Mouse (Mus musculus): ENCODE measurements around the gene Pnkd. TPM values are rescaled to one million over a fixed set of nuclear protein-coding genes. Genes with fewer than 3 reads are reported as not detected.

The Pnkd gene
- total RNA-seq, 2 experiments from 2014 or later: 192 to 206 TPM

GRCm38 (mm10) chr1:74353453-74354229 lies 68.9 kb downstream of the Pnkd start:
- no peak for DNase-seq (ENCODE audit: low spot score in 2 of 2)

GRCm38 (mm10) chr1:74357531-74357930 lies 72.8 kb downstream of the Pnkd start:
- DNase-seq (ENCODE audit: low spot score in 2 of 2): no peak

GRCm38 (mm10) chr1:74359952-74360517 lies 75.3 kb downstream of the Pnkd start:
- no peak for DNase-seq (ENCODE audit: low spot score in 2 of 2)

GRCm38 (mm10) chr1:74361812-74362211 lies 77.1 kb downstream of the Pnkd start, which contains the start of gene Catip:
Gene Catip, plus strand, starts transcription at chr1:74362108.
- DNase-seq (ENCODE audit: low spot score in 2 of 2): peak; percentile 60 to 87

GRCm38 (mm10) chr1:74362325-74363229 lies 77.8 kb downstream of the Pnkd start:
- peak in 1 of 2 experiments; percentile 22 for DNase-seq (ENCODE audit: low spot score in 2 of 2)

- no peak for DNase-seq (ENCODE audit: low spot score in 2 of 2)
Observed at GRCm38 (mm10) chr1:74363437-74363836, 78.7 kb downstream of the Pnkd start.

- no peak for DNase-seq (ENCODE audit: low spot score in 2 of 2)
Observed at GRCm38 (mm10) chr1:74364270-74364669, 79.5 kb downstream of the Pnkd start.

- DNase-seq (ENCODE audit: low spot score in 2 of 2): peak in 1 of 2 experiments; percentile 36
Observed at GRCm38 (mm10) chr1:74367886-74368645, 83.3 kb downstream of the Pnkd start.

GRCm38 (mm10) chr1:74370040-74370439 lies 85.3 kb downstream of the Pnkd start:
- DNase-seq (ENCODE audit: low spot score in 2 of 2): no peak

- no peak for DNase-seq (ENCODE audit: low spot score in 2 of 2)
Observed at GRCm38 (mm10) chr1:74373372-74373771, 88.6 kb downstream of the Pnkd start.

GRCm38 (mm10) chr1:74374980-74375379 lies 90.2 kb downstream of the Pnkd start, which contains the start of gene Slc11a1:
Gene Slc11a1, plus strand, starts transcription at chr1:74375195.
- no peak for DNase-seq (ENCODE audit: low spot score in 2 of 2)

- no peak for DNase-seq (ENCODE audit: low spot score in 2 of 2)
Observed at GRCm38 (mm10) chr1:74375561-74375960, 90.8 kb downstream of the Pnkd start.

GRCm38 (mm10) chr1:74376396-74376795 lies 91.7 kb downstream of the Pnkd start:
- no peak for DNase-seq (ENCODE audit: low spot score in 2 of 2)

GRCm38 (mm10) chr1:74379058-74379504 lies 94.4 kb downstream of the Pnkd start:
- DNase-seq (ENCODE audit: low spot score in 2 of 2): no peak

GRCm38 (mm10) chr1:74380484-74380883 lies 95.8 kb downstream of the Pnkd start:
- no peak for DNase-seq (ENCODE audit: low spot score in 2 of 2)

- no peak for DNase-seq (ENCODE audit: low spot score in 2 of 2)
Observed at GRCm38 (mm10) chr1:74381588-74382021, 96.9 kb downstream of the Pnkd start.

GRCm38 (mm10) chr1:74383385-74383784 lies 98.7 kb downstream of the Pnkd start:
- DNase-seq (ENCODE audit: low spot score in 2 of 2): no peak

- no peak for DNase-seq (ENCODE audit: low spot score in 2 of 2)
Observed at GRCm38 (mm10) chr1:74384525-74384924, 99.8 kb downstream of the Pnkd start.

- DNase-seq (ENCODE audit: low spot score in 2 of 2): no peak
Observed at GRCm38 (mm10) chr1:74385064-74385463, 100.3 kb downstream of the Pnkd start.

- DNase-seq (ENCODE audit: low spot score in 2 of 2): no peak
Observed at GRCm38 (mm10) chr1:74385531-74385930, 100.8 kb downstream of the Pnkd start.

- DNase-seq (ENCODE audit: low spot score in 2 of 2): no peak
Observed at GRCm38 (mm10) chr1:74386363-74386713, 101.6 kb downstream of the Pnkd start.

Measured in layer of hippocampus, adult 18-20 months (tissue).